Mouse (Mus musculus) small intestine, adult 10 weeks (tissue): ENCODE results near the gene Gipc3. TPM values are rescaled to one million over a fixed set of nuclear protein-coding genes. Genes with fewer than 3 reads are reported as not detected.

Experiments used
- polyA plus RNA-seq: library from polyadenylated mRNA; stranded (reverse); fragments of 350-450 nt; fragmentation: Illumina TruSeq; extraction: RNeasy Lipid Tissue Mini Kit (QIAGEN cat#74804); gene quantifications from one replicate; pipeline ENCODE4 v1.2.3, GENCODE M21; 2014; ENCODE audit warnings: low replicate concordance

Gipc3 gene
- not detected for polyA plus RNA-seq

GRCm38 (mm10) chr10:81342686-81343505, at the start of gene Gipc3:
TSS of gene Gipc3 (minus strand) at chr10:81343266.

GRCm38 (mm10) chr10:81392781-81393185, 49.7 kb upstream of the Gipc3 start, which contains the start of gene Smim24:
TSS of gene Smim24 (plus strand) at chr10:81393051.

GRCm38 (mm10) chr10:81388505-81389055, 45.5 kb upstream of the Gipc3 start, which contains the start of gene Gm48552:
TSS of gene Gm48552 (plus strand) at chr10:81389005.

GRCm38 (mm10) chr10:81383802-81384604, 40.9 kb upstream of the Gipc3 start, which contains the start of the genes Dohh and Gm48551:
TSS of gene Dohh (plus strand) at chr10:81384428.
TSS of gene Gm48551 (plus strand) at chr10:81384466.

GRCm38 (mm10) chr10:81377793-81378552, 34.9 kb upstream of the Gipc3 start, which contains the start of gene Fzr1:
TSS of gene Fzr1 (minus strand) at chr10:81378516.

GRCm38 (mm10) chr10:81365672-81366476, 22.8 kb upstream of the Gipc3 start, which contains the start of gene 4930404N11Rik:
TSS of gene 4930404N11Rik (minus strand) at chr10:81365816.

GRCm38 (mm10) chr10:81356991-81357844, 14.2 kb upstream of the Gipc3 start, which contains the start of gene Mfsd12:
TSS of gene Mfsd12 (plus strand) at chr10:81357491.

GRCm38 (mm10) chr10:81350351-81351063, 7.4 kb upstream of the Gipc3 start, which contains the start of gene Hmg20b:
TSS of gene Hmg20b (minus strand) at chr10:81350480.

GRCm38 (mm10) chr10:81328386-81328785, 14.7 kb downstream of the Gipc3 start, which contains the start of gene Tbxa2r:
TSS of gene Tbxa2r (plus strand) at chr10:81328731.

GRCm38 (mm10) chr10:81320550-81321347, 22.3 kb downstream of the Gipc3 start, which contains the start of gene Cactin:
TSS of gene Cactin (plus strand) at chr10:81321103.

GRCm38 (mm10) chr10:81292554-81293333, 50.3 kb downstream of the Gipc3 start, which contains the start of gene Pip5k1c:
TSS of gene Pip5k1c (plus strand) at chr10:81292963.

GRCm38 (mm10) chr10:81291511-81292104, 51.5 kb downstream of the Gipc3 start, which contains the start of gene Tjp3:
TSS of gene Tjp3 (minus strand) at chr10:81291581.

